Mouse (Mus musculus): ENCODE results near the gene Myb. TPM values are rescaled to one million over a fixed set of nuclear protein-coding genes. Genes with fewer than 3 reads are reported as not detected.

Myb gene
- 1 to 10 TPM in 1 of 2 experiments, under 1 TPM in 1; 0.63 to 1.1 TPM for total RNA-seq (2021)
- long read RNA-seq, partial matches to known transcripts: 0 of 1 reads
- long read RNA-seq, other reads (novel, unspliced or antisense): 0 of 1 reads

DNA sequence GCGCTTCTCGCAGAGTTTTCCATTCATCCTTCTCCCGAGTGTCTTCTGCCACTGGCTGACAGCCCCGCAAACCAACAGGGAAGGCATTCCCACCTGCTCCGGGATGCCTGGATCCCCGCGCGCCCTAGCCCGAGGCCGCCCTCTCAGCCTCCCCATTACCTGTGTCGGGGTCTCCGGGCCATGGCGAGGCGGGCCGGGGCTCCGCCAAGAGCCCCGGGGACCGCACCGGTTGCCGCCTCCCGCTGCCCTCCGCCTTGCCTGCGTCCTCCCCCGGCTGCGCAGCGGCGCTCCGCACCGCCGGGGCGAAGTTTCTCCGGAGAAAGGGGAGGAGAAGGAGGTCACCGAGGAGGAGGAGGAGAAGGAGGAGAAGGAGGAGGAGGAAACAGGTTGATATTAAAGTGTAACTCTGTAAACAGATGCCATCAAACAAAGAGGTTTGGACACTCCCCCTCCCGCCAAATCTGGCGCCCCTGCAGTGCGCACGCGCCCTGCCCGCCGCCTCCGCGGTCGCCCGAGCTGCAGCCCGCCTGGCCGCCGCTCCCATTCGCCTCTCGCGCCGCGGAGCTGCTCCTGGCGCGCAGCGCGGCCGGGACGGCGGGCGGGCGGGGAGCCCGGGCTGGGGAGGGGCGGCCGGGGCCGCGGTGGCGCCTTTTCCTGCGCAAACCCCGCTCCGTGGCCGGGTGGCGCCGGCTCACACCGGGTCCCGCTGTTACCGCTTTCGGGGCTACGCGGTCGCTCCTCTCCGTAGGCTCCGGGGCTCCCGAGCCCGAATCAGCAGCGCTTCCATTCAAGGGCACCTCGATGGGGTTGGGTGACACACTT, at the start of gene Myb:
Gene Myb (minus strand): TSS at position 448 of the 822 bp plus-strand sequence.
- DNase-seq (ENCODE audit: low spot score in 2 of 2): peak; percentile 5 to 15

DNA sequence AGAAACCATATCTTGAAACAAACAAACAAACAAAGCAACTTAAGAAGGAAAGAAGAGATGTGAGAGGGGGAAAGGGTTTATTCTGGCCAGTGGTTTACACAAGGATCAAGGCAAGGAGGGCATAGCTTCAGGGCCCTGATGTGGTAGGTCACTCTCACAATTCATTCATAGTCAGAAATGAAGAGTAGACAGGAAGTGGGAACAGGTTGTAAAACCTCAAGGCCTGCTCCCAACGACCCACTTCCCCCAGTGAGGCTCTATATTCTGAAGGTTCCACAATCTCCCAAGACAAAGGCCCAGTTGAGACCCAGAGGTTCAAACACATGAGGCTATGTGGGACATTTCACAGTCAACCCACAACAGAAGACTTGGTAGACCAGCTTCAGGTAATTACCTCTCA, 46.6 kb upstream of the Myb start:
- DNase-seq (ENCODE audit: low spot score in 2 of 2): no peak

DNA sequence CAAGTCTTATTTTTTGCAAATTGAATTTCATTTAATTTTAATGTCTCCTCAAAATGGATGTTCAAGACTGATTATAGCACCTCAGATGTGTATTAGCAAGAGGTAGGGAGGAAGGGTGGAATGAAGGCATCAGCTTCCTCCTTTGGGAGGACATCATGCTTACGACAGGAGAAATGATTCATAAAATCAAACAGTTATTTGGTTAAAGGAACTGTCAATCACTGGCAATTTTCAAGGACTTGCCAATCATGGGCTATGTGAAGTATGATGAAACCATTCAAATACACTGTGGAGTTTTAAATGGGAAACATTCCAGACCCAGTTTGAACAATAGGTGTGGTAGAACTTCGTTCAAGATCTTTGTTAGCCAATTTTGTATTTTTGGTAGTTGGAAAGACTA, 45.4 kb upstream of the Myb start:
- DNase-seq (ENCODE audit: low spot score in 2 of 2): no peak

DNA sequence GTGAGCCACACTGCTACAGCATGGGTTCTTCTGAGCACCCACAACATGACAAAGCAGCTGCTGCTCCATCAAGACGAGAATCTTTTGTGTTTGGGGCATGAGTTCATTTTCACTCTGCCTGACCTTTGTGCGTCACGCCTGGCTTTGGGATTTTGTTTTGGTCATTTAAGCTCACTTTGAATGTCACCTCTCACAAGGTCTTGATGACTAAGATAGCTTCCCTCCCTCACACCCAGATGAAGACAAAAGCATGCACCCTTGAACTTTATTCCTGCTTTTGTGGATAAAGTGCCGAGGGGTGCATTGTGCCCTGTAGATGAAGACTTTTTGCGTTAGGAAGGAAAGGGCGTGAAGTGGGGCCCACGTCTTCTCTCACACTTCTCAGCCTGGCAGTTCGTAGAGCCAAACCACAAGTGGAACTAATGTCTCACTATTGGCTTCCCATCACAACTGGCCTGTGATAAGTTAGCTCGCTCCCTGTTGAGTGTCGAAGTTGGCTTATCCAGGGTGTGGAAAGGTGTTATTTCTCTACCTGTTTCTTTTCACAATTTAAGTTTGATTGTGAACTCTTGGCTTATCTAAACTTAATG, 43.8 kb upstream of the Myb start:
- no peak for DNase-seq (ENCODE audit: low spot score in 2 of 2)

DNA sequence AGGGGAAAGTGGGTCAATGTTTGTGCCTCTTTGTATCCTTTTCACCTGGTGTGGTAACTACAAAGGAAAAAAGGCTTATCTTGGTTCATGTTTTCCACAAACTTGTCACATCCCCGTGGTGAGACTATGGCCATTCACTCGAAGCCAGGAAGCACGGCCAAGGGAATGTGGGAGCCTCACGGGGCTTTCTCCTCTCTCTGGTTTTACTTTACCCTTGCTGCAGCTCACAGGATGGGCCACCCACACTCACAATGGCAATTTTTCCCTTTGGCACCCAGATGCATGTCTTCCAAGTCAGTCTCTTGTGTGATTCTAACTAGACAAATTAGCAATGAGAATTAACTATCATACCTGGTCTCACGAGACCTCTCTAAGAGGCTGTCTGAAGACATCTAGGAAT, 43.1 kb upstream of the Myb start:
- DNase-seq (ENCODE audit: low spot score in 2 of 2): no peak

DNA sequence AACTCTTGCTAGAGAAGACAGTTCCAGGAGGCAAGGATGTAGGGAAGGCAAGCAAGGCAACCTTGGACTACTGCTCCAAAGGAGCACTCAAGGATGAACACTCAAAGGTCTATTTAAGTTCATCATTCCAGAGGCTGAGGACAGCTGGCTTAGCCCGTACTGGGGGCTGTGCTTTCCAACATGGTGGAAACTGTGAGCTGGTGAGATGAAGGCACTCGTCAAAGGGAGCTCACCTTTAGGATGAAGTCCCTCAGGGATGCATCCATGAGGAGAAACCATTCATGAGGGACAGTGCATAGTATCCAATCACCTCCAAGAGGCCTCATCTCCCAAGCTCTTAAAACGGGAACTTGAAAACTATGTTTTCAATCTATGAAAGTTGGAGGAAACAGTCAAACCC, 42.7 kb upstream of the Myb start:
- DNase-seq (ENCODE audit: low spot score in 2 of 2): no peak

DNA sequence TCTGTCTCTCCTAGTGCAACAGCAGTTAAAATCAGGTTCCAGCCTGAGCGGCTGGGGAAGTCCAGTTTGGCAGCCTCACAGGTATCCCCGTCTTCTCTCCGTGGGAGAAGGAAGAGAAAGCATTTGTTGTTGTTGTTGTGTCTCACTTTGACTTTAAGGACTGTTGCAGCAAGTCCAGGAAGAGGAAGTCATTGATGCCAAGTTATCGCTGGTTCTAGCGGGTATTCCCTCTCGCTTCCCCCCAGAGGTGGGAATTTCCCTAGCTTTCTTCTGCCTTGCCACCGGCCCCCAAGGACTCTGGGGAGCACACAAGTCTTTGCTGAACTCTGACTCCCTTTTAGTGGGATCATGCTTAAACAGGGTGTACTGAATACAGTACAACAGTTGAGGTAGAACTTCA, 40.0 kb upstream of the Myb start:
- no peak for DNase-seq (ENCODE audit: low spot score in 2 of 2)

DNA sequence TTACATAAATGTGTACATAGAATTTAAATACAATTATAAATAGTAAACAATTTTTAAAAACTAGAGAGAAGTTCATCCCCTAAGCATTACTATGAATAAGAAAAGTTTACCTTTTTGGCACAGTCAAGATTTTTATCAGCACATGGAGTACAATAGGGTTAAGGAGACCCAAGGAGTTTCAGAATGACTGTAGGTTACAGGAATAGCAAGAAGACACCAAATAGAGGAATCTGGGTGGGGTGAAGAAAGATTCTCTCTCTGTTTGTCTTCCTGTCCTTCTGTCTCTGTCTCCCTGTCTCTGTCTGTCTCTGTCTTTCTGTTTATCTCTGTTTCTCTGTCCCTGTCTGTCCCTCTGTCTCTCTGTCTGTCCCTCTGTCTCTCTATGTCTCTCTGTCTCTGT, 39.5 kb upstream of the Myb start:
- no peak for DNase-seq (ENCODE audit: low spot score in 2 of 2)

DNA sequence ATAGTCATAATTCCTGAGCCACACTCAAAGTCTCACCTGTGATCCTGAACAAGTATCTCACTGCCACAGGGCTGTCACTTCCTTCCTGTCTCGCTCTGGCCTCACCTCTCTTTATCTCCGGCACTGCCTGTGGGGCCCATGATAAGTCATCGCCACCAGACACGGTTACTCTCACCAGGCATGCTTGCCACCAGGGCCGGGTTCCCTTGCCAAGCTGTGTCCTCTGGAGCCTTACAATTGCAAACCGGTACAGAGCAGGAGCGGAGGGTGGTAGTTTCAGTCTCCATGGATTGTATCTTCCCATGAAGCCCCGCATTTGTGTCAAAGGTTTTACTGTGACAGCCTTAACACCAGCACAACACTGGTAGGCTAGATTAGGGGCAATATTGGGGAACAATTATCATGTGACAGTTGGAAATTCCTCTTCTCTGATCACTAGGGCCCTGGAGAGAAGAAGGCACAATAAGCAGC, 35.9 kb upstream of the Myb start:
- no peak for DNase-seq (ENCODE audit: low spot score in 2 of 2)

DNA sequence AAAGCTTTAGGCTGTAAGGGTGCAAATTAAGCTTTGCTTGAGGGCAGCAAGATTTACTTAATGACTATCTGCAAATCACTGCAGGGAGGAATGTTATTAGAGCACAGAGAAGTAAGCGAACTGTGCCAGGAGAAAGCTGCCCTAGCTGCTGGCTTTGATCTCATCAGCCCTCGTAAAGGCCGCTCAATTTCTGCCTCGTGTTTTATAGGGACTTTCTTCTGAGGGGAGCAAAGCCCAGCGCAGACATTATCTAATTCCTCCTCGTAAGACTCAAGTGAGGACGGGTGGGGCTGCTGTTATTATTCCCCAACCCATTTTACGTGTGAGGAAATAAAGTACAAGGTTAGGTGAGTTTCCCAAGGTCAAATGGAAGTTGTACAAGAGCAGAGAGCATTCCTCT, 34.8 kb upstream of the Myb start:
- no peak for DNase-seq (ENCODE audit: low spot score in 2 of 2)

DNA sequence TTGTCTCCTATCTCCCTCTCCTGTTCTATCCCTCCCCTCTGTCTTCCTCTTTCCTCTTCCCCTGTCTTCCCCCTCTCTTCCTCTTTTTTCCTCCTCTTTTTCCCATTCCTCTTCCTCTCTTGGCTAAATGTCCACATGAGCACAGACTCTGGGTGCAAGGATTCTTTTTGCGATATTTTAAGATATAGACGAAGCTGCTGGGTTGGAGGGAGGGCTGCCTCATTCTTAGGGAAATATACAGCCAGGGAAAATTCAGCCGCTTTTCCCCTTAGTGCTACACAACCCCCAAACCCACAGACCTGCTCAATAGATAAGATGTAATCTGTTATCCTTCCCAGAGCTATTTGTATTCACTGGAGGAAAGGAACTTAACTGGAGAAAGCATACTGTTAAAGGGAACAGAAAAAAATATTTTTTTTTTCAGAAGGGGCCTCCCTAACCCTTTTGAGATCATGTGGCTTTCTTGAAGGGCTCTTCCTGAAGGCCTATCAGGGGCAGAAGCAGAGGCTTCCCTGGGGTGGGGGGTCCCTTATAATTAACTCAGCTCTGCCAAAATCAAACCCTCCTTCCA, 33.2 kb upstream of the Myb start:
- DNase-seq (ENCODE audit: low spot score in 2 of 2): no peak

DNA sequence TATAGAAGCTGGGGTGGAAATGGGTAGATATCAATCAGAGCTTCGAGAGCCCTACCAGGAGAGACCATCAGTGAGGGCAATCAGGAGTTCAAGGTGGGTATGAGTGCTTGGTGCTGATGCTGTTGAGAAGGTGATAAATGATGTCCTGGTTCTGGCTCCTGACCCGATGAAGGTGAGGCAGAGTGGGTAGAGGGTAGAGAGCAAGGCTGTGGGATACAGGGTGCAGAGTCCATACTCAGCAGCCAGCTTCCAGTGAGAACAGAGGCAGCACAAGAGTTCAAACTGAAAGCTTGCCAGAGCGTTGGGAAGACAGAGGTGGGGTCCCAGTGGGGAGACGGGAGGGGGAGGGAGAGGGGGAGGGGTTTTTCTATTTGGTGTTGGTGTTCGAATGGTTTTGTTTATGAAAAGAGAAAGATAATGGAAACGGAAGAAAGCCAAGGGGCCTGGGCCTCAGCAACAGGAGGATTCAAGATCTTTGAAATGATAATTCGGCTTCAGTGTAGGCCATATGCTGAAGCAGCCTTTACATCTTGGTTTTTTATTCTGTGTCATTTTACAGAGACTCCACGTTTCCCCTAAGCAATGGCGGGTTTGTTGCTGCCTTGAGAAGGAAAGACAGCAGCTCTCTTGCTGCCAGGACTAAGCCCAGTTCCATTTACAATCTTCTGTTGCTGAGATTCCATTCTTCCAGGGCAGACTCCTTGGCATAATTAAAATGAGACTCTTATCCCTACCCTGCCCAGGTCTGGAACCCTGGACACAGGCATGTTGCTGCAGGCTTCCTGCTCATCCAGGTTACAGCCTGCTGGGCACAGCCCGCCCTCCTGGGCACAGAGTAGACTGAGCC, 32.5 kb upstream of the Myb start:
- DNase-seq (ENCODE audit: low spot score in 2 of 2): no peak

DNA sequence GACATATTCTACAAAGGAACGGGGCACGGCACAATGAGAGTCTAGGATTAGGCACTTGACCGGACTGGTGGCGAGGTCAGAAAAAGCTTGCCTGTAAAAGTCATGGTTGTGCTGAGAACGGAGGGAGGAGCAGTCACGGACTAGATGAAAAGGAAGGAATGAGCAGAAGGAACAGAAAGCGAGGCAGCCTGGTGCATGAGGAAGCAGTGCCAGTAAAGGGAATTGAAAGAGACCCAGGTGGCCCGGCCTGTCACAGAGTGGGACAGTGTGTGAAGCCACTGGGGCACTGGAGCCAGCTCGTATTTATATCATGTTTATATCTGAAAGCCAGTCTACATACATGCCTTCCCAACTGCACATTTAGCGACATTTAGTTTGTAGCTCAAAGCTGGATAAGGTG, 31.7 kb upstream of the Myb start:
- no peak for DNase-seq (ENCODE audit: low spot score in 2 of 2)

DNA sequence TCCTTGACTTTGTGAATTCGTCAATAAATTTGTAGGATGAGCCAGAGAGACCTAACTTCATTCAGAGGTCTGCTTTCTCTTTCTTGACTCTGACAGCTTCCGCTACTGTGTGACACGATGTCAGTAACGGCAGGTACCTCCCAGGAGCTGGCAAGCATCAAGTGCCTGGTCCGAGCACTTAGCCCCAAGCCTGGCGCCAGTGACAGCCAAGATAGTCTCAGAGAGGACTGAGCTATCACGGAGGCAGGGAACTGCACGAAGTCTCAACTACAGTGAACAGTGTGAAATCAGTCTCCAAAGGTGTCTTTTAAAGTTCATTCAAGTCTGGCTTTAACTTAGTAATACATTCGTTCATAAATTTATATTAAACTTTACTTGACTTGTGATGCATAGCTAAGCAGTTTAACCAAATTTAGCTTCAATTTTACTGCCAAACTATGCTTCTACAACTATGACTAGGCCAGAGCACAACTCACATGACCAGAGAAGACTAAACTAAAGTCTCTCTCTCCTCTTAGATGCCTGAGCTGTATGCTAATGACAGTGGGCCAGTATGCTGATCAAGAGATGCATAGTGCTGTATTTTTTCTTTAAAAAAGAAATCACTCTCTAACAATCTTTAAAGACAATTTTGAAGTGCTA, 29.1 kb upstream of the Myb start:
- no peak for DNase-seq (ENCODE audit: low spot score in 2 of 2)

DNA sequence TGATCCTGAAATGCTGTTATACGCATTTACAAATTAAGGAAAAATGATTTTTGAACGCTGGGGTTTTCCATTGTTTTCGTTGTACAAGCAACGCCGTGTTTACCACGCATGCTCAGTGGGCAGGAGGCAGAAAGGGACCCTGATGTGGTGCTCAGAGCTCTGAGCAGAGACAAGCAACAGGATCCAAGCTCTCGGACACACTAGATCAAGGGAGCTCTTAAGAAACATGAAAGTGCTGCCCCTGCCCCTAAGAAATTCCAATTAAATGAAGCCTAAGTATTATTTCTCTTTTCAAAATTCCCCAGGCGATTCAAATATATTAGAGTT, 28.5 kb upstream of the Myb start:
- DNase-seq (ENCODE audit: low spot score in 2 of 2): no peak

DNA sequence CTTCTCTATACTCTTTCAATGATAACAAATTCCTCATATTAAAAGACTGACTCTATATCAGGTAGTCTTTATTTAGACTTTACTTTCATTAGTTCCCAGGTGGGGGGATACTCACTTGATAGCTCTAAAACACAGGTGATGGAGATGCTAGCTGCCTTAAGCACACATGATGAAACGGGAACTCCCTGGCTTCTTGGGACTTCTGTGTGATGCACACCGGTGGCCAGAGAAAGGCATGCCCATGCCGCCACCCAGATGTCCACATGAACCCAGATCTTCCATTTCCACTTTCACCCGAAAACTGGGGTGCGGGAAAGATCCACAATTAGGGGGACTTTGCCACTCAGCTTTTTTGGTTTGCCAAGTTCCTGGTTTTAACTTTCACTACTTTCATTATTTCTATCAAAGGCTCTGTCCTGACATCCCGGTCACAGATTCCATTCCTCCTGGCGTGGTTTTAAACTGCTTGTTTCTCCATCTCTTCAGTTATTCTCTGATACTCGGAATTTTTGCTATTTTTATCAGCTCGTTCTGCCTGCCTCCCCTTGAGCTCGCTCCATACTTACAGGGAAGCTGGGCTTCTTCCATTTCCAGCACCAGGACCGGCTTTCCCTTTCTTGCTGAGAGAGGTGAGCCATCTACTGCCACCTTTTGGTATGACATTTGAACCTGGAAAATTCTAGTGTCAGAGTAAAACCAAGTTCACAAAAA, 27.9 kb upstream of the Myb start:
- DNase-seq (ENCODE audit: low spot score in 2 of 2): peak; percentile 34 to 76

DNA sequence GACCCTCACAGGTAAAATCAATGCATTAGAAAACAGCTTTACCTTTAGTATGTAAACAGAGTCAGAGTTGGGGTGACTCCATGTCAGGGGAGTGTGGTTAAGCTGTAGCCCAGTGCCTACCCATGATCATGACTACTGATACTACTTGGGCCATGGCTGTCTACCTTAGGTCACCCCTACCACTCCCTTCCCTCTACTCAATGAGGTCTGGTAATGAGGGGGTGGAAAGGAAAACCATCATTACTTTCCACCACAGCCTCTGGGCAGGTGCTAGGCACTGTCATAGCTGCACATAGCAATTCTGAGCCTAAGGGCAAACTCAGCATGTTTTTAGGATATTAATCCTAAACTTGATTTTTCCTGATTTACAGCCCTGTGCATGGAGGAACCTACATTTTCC, 27.1 kb upstream of the Myb start:
- DNase-seq (ENCODE audit: low spot score in 2 of 2): no peak

DNA sequence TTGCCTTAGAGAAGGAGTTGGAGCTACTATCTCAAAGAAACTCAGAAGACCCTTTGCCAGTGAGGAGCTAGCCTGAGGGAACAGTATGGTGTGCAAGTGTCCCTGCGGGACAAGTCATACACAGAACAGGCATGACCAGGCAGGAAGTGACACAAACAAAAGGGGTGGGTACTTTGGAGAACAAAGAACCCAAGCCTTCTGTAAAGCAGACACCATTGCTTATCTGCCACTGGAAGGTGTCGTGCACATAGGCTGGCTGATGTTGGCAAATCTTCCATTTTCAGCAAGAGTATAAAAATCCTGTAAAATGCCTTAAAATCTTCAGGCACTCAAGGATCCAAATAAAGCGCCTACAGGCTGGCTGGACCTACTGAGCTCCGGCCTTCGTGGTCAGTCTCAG, 25.9 kb upstream of the Myb start:
- no peak for DNase-seq (ENCODE audit: low spot score in 2 of 2)

DNA sequence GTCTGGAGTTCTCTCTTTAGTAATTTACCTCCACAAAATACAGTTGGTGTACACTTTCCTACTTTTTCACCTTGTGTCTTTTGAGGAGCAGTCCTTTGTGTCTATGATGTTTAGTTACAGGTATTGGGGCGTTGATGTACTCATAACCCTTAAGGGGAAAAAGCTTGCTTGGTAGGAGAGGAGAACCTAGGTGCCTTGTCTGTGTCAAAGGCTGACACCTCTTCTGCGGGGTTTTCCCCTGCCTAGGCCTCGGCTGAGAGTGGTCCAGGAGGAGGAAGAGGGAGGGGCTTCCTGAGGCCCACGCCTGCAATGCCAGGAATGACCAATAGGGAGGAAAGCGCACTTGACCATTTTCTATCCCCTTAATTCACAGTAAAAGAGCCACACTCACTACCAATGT, 17.9 kb upstream of the Myb start:
- DNase-seq (ENCODE audit: low spot score in 2 of 2): no peak

DNA sequence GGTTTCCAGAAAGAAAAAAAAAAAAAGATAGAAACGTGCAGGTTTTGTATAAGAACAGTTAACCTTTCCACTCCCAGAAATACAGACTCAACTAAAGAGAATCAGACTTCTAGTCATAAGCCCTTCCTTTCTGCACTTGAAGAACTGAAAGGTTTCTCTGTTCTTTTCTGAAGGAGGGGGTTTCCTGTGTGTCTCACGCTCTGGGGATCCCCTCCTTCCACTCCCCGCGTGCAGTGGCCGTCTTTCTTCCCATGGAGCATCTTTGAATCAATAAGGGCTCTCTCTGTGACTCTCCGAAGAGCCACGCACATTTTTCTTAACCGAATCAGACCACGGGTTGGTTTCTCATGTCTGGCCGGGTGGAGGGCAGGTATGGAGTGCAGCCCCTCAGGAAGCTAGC, 17.5 kb upstream of the Myb start:
- no peak for DNase-seq (ENCODE audit: low spot score in 2 of 2)
